Mouse (Mus musculus) gastrocnemius, adult 2 months (tissue): ENCODE results near the gene Prss48. TPM values are rescaled to one million over a fixed set of nuclear protein-coding genes. Genes with fewer than 3 reads are reported as not detected.

Source experiments
- DNase-seq: peaks from one replicate; pipeline ENCODE4 v3.0.0; 2022
- H3K27ac ChIP-seq: fragments of 200-600 bp; 2 replicates; pipeline ENCODE4 v1.8.1; 2022; ENCODE audit warnings: mild to moderate bottlenecking
- H3K4me3 ChIP-seq: fragments of 200-600 bp; 2 replicates; pipeline ENCODE4 v1.8.1; 2022; ENCODE audit warnings: mild to moderate bottlenecking, moderate library complexity
- CTCF ChIP-seq: fragments of 200-600 bp; IDR thresholded peaks from 2 replicates; pipeline ENCODE4 v1.8.1; 2022; ENCODE audit warnings: antibody characterized with exemption, mild to moderate bottlenecking, moderate library complexity
- intact Hi-C: fragments of 180-260 bp; cut with DNase I; formaldehyde crosslinking; loops from one replicate; pipeline ENCODE4 v1.15.1; 2025
- total RNA-seq, 2 experiments: library from RNA; stranded (reverse); gene quantifications; 2 replicates each; pipeline ENCODE4 v1.2.3; 2021

Prss48 gene
- total RNA-seq, 2 experiments from 2014 or later, result not detected

GRCm38 (mm10) chr3:86024065-86024795 lies 21.9 kb upstream of the Prss48 start:
- no peak for TF ChIP-seq CTCF
- Histone ChIP-seq H3K27ac (no peak overlapping the region), H3K4me3 (no peak overlapping the region)
- intact Hi-C loops, result no loop called here
- no peak for DNase-seq

GRCm38 (mm10) chr3:86021651-86022050 lies 19.4 kb upstream of the Prss48 start:
- Histone ChIP-seq H3K4me3 (no peak overlapping the region), H3K27ac (no peak overlapping the region)
- intact Hi-C loops, result no loop called here
- no peak for TF ChIP-seq CTCF
- no peak for DNase-seq

- no peak for TF ChIP-seq CTCF
- H3K4me3 ChIP-seq, result no peak overlapping the region
- intact Hi-C loops, result no loop called here
- DNase-seq, result no peak
- no peak overlapping the region for H3K27ac ChIP-seq
These were observed 18.8 kb upstream of the Prss48 start for GRCm38 (mm10) chr3:86020921-86021650.

GRCm38 (mm10) chr3:86017484-86017883 lies 15.2 kb upstream of the Prss48 start:
- H3K4me3 ChIP-seq, result no peak overlapping the region
- no peak for TF ChIP-seq CTCF
- DNase-seq, result no peak
- no peak overlapping the region for H3K27ac ChIP-seq
- intact Hi-C loops, result no loop called here

- Histone ChIP-seq H3K27ac (no peak overlapping the region), H3K4me3 (no peak overlapping the region)
- no peak for TF ChIP-seq CTCF
- intact Hi-C loops, result no loop called here
- DNase-seq, result no peak
These were observed 14.7 kb upstream of the Prss48 start for GRCm38 (mm10) chr3:86016965-86017364.

- no peak for TF ChIP-seq CTCF
- no peak for DNase-seq
- intact Hi-C loops, result no loop called here
- no peak overlapping the region for H3K4me3 ChIP-seq
- H3K27ac ChIP-seq, result no peak overlapping the region
These were observed 11.5 kb upstream of the Prss48 start for GRCm38 (mm10) chr3:86013837-86014236.

GRCm38 (mm10) chr3:86011833-86012232 lies 9.5 kb upstream of the Prss48 start:
- no peak overlapping the region for H3K4me3 ChIP-seq
- no peak for DNase-seq
- no peak for TF ChIP-seq CTCF
- intact Hi-C loops, result no loop called here
- H3K27ac ChIP-seq, result no peak overlapping the region

GRCm38 (mm10) chr3:86011373-86011772 lies 9.1 kb upstream of the Prss48 start:
- intact Hi-C loops, result no loop called here
- H3K27ac ChIP-seq, result no peak overlapping the region
- no peak for TF ChIP-seq CTCF

GRCm38 (mm10) chr3:86010618-86011017 lies 8.3 kb upstream of the Prss48 start:
- Histone ChIP-seq H3K27ac (no peak overlapping the region), H3K4me3 (no peak overlapping the region)
- no peak for TF ChIP-seq CTCF
- intact Hi-C loops, result no loop called here
- DNase-seq, result no peak

More at GRCm38 (mm10) chr3:86011373-86011772, 9.1 kb upstream of the Prss48 start:
- no peak for DNase-seq
- H3K4me3 ChIP-seq, result no peak overlapping the region

- no peak for DNase-seq
- Histone ChIP-seq H3K27ac (no peak overlapping the region), H3K4me3 (no peak overlapping the region)
- intact Hi-C loops, result no loop called here
- TF ChIP-seq CTCF, result no peak
These were observed 2.5 kb upstream of the Prss48 start for GRCm38 (mm10) chr3:86004751-86005150.

- no peak for TF ChIP-seq CTCF
- Histone ChIP-seq H3K27ac (no peak overlapping the region), H3K4me3 (no peak overlapping the region)
- intact Hi-C loops, result no loop called here
- DNase-seq, result no peak
These were observed 649 bp upstream of the Prss48 start for GRCm38 (mm10) chr3:86002940-86003339.

- DNase-seq, result no peak
- intact Hi-C loops, result no loop called here
- TF ChIP-seq CTCF, result no peak
- no peak overlapping the region for H3K4me3 ChIP-seq
- no peak overlapping the region for H3K27ac ChIP-seq
These were observed 1.0 kb downstream of the Prss48 start for GRCm38 (mm10) chr3:86001271-86001670.

GRCm38 (mm10) chr3:85994645-85995044 lies 7.6 kb downstream of the Prss48 start:
- Histone ChIP-seq H3K4me3 (no peak overlapping the region), H3K27ac (no peak overlapping the region)
- intact Hi-C loops, result no loop called here
- no peak for TF ChIP-seq CTCF
- DNase-seq, result no peak

GRCm38 (mm10) chr3:85993744-85994143 lies 8.5 kb downstream of the Prss48 start:
- H3K4me3 ChIP-seq, result peak overlapping the region; percentile 38
- intact Hi-C loops, result no loop called here
- DNase-seq, result peak; percentile 31
- peak overlapping the region; percentile 63 for H3K27ac ChIP-seq
- TF ChIP-seq CTCF, result no peak
